Mouse (Mus musculus) forebrain, embryonic 16.5 days (tissue): ENCODE data around the gene Gm3043. TPM values are rescaled to one million over a fixed set of nuclear protein-coding genes. Genes with fewer than 3 reads are reported as not detected.
"Not testable (repeated sequence)": the region's sequence is repeated elsewhere in the genome, so short reads cannot be mapped to it uniquely, and the experiment has no call there.

Experiments used
- ATAC-seq: fragments of 200-750 bp; cut with Nextera tagmentation; 2 replicates; pipeline ENCODE4 v1.8.0; 2017; ENCODE audit warnings: mild to moderate bottlenecking, moderate library complexity
- H3K27ac ChIP-seq: fragments of 300-500 bp; sonication (generic); 2 replicates; pipeline ENCODE4 v1.5.1; 2014; ENCODE audit warnings: low read length, control low read depth
- H3K27me3 ChIP-seq: fragments of 300-500 bp; sonication (generic); replicated peaks from 2 replicates; pipeline ENCODE4 v1.6.1; 2014; ENCODE audit warnings: low read length; ENCODE audit not compliant: control insufficient read depth, insufficient read depth
- H3K36me3 ChIP-seq: fragments of 300-500 bp; sonication (generic); 2 replicates; pipeline ENCODE4 v1.6.1; 2014; ENCODE audit not compliant: control insufficient read depth, insufficient read depth
- H3K4me1 ChIP-seq: fragments of 300-500 bp; sonication (generic); replicated peaks from 2 replicates; pipeline ENCODE4 v1.6.1; 2014; ENCODE audit warnings: low read length; ENCODE audit not compliant: control insufficient read depth, insufficient read depth
- H3K4me2 ChIP-seq: fragments of 300-500 bp; sonication (generic); 2 replicates; pipeline ENCODE4 v1.6.1; 2014; ENCODE audit warnings: mild to moderate bottlenecking, low read length, control low read depth
- H3K4me3 ChIP-seq: fragments of 300-500 bp; sonication (generic); replicated peaks from 2 replicates; pipeline ENCODE4 v1.5.1; 2014; ENCODE audit warnings: mild to moderate bottlenecking, low read length, control low read depth
- H3K9ac ChIP-seq: fragments of 300-500 bp; sonication (generic); replicated peaks from 2 replicates; pipeline ENCODE4 v1.6.1; 2014; ENCODE audit warnings: low read depth, low read length, control low read depth
- H3K9me3 ChIP-seq: fragments of 300-500 bp; sonication (generic); 2 replicates; pipeline ENCODE4 v1.6.1; 2016; ENCODE audit warnings: low read length; ENCODE audit not compliant: control insufficient read depth
- WGBS: fragments of 180-500 bp; shearing (Covaris S2); extraction: QIAGEN DNeasy Blood & Tissue Kit; methylation state at CpG from one replicate; pipeline ENCODE4 v1.1.7; 2014; 5-methylcytosine and 5-hydroxymethylcytosine counted together
- polyA plus RNA-seq: library from polyadenylated mRNA; unstranded; fragments of >200 nt; fragmentation: Nextera tagmentation; extraction: Ambion mirVana; gene quantifications from 2 replicates; pipeline ENCODE4 v1.2.1, GENCODE M21; 2015

Gm3043 gene
- polyA plus RNA-seq, result not detected in 2 replicates

GRCm38 (mm10) chr14:3688483-3688882, at the start of gene Gm3043:
Gene Gm3043, plus strand, starts transcription at chr14:3688783.
- no CpG with 5 or more reads among the region's 3 CpGs for WGBS
- not testable (repeated sequence) for H3K4me2 ChIP-seq

GRCm38 (mm10) chr14:3651730-3652129, 36.9 kb upstream of the Gm3043 start, which contains the start of gene Gm3020:
Gene Gm3020, plus strand, starts transcription at chr14:3652030.
- WGBS, result no CpG with 5 or more reads among the region's 32 CpGs
- H3K4me2 ChIP-seq, ATAC-seq, H3K4me3 ChIP-seq, H3K9me3 ChIP-seq, H3K27me3 ChIP-seq, H3K4me1 ChIP-seq, H3K9ac ChIP-seq, H3K36me3 ChIP-seq, H3K27ac ChIP-seq: not testable (repeated sequence)

More at GRCm38 (mm10) chr14:3688483-3688882, at the start of gene Gm3043:
- not testable (repeated sequence) for H3K27me3 ChIP-seq, ATAC-seq, H3K27ac ChIP-seq, H3K9me3 ChIP-seq, H3K4me3 ChIP-seq, H3K9ac ChIP-seq, H3K4me1 ChIP-seq, H3K36me3 ChIP-seq

Other genes starting within 250 kb of the Gm3043 start
- gene Gm10408, start 239.4 kb upstream of the Gm3043 start, polyA plus RNA-seq, result not detected in 2 replicates
- not detected in 2 replicates for gene Gm3012, start 54.3 kb upstream of the Gm3043 start, polyA plus RNA-seq
- gene Gm3020, start 36.8 kb upstream of the Gm3043 start, polyA plus RNA-seq, result 13.9 and 16.4 TPM in 2 replicates
- 4.7 and 5.8 TPM in 2 replicates for gene Gm3002, start 121.3 kb downstream of the Gm3043 start, polyA plus RNA-seq
- 0.57 TPM in 1 of 2 replicates, not detected in the other for gene Gm3033, start 157.5 kb downstream of the Gm3043 start, polyA plus RNA-seq
- not detected in 2 replicates for gene Gm2916, start 195.4 kb downstream of the Gm3043 start, polyA plus RNA-seq
- not detected in 2 replicates for gene Gm3029, start 243.0 kb downstream of the Gm3043 start, polyA plus RNA-seq